Mouse (Mus musculus): ENCODE measurements around the gene Rps6kb2.
A peak's percentile ranks its signal among the peaks of the same experiment; 100 is the strongest.
"Not testable (repeated sequence)": the region's sequence is repeated elsewhere in the genome, so short reads cannot be mapped to it uniquely, and the experiment has no call there.

Gene Rps6kb2

DNA sequence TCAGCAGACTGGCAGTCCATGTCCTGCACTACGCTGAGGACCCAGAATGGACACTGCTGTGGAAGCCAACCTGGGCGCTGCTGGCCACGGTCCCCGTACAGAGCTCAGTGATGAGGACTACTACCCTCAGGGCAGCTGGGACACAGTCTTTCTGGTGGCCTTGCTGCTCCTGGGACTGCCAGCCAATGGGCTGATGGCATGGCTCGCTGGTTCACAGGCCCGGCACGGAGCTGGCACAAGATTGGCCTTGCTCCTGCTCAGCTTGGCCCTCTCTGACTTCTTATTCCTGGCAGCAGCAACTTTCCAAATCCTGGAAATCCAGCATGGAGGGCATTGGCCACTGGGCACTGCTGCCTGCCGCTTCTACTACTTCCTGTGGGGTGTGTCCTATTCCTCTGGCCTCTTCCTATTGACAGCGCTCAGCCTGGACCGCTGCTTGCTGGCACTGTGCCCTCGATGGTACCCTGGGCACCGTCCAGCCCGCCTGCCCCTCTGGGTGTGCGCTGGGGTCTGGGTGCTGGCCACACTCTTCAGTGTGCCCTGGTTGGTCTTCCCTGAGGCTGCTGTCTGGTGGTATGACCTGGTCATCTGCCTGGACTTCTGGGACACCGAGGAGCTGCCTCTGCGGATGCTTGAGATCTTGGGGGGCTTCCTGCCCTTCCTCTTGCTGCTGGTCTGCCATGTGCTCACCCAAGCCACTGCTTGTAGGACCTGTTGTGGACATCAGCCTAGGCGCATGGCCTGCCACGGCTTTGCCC, 20.6 kb downstream of the Rps6kb2 start:
- no peak for DNase-seq (ENCODE audit: low read depth, low spot score)

DNA sequence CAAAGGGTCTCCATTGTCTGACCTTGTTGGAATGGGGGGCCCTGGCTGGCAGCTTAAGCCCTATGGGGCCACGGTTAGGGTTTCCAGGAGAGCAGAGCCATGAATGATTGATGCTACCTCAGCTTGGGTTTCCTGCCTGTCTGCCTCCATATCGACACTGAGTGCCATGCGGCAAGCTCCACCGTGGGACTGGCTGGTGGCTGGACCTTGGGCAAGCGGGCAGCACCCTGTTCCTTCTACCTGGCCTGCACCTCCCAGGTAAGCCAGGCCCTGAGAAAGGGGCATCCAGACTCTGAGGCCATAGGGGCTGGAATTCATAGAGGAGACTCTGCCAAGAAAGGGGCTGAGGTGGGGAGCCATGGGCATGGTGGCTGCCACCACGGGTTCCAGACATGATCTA, 23.0 kb downstream of the Rps6kb2 start:
- DNase-seq (ENCODE audit: low read depth, low spot score), result no peak

DNA sequence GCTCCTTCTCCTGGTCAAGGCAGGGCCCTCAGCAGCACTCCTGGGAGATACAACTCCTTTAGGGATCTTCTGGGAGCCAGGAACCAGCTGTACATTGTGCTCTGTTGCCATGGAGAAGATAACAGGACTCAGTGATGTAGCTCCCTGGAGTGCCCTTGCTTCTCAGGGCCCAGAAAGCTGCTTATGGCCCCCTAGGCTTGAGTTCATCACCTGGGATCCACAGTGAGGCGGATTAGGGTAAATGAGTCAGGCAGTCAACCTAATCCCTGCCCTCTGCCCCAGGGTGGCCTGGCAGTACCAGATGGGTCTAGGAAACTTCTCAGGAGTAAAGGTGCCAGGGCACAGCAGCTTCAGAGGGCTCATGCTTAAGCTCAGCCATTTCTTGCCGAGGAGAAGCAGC, 23.7 kb downstream of the Rps6kb2 start, which contains the start of gene Gpr152:
Gene Gpr152 (plus strand): TSS at position 342 of the 400 bp plus-strand sequence.
- no peak for DNase-seq (ENCODE audit: low read depth, low spot score)

DNA sequence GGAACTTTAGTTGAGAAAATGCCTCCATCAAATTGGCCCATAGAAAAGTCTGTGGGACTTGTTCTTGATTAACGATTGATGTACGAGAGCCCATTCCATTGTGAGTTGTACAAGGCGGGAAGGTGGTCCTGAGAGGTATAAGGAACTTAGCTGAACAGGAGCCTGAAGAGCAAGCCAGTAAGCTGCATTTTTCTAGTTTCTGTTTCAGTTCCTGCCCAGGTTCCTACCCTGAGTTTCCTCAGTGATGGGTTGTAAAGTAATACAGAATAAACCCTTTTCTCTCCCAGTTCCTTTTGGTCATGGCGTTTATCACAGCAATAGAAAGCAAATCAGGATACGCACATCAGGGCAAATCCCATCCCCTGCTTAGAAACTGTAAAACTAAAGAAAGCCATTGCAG, 25.2 kb downstream of the Rps6kb2 start:
- no peak for DNase-seq (ENCODE audit: low read depth, low spot score)

DNA sequence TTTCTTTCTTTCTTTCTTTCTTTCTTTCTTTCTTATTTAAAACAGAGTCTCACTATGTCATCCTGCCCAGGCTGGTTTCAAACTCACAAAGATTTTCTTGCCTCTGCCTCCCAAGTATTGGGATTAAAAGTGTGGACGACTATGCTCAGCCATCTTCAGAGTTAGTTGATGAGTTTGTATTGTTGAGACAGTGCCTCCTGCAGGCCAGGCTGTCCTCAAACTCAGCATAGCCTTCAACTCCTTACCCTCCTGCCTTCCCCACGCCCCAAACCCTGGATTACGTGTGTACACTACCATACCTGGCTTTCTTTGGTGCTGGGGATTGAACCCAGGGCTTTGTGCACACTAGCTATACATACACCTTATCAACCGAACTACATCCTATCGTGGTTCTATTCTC, 26.7 kb downstream of the Rps6kb2 start:
- no peak for DNase-seq (ENCODE audit: low read depth, low spot score)

DNA sequence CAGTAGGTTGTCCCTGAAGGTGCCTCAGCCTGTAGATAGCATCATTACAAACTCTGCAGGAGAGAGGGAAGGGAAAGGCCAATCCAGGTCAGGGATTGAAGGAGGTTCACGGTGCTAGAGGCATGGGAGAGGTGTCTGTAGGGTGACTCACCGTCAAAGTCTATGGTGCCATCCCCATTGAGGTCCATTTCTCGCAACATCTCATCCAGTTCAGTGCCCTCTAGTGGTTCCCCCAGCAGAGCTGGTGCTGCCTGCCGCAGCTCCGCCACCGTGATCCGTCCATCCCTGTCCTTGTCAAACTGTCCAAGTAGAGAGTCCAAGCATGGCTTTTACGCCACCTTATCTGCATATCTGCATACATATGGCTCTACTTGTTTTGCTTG, 27.2 kb downstream of the Rps6kb2 start:
- not testable (repeated sequence) for DNase-seq (ENCODE audit: low read depth, low spot score)

DNA sequence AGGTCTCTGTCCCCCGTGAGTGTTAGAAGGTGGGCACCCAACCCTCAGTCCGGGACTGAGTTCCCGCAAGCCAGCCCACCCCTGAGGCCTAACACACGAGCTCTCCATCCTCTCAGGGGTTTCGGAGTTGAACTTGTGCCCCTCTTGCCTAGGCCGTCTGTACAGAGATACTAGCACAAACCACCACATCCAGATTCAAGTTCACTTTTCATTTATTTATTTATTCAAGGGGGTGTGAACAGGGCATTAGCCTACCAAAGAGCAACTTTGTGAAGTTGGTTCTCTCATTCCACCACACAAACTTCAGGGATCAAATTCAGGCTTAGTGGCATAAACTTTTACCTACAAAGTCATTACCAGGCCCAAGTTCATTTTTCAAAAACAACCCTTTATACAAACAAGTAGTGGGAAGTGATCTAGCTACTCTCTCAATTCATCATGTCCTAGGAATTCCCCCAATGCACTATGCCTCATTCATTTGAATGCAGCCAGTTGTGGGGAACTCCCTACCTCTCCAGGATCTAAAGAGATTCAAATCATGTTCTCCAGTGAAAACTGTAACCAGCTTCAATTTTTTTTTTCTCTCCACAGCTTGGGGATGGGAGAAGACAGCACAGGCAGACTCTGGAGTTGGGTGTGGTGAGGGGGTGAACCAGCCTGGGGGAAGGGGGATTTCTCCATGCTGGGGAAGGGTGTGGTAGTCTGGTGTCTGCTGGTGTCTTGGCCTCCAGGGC, 27.8 kb downstream of the Rps6kb2 start:
- DNase-seq (ENCODE audit: low read depth, low spot score), result not testable (repeated sequence)

DNA sequence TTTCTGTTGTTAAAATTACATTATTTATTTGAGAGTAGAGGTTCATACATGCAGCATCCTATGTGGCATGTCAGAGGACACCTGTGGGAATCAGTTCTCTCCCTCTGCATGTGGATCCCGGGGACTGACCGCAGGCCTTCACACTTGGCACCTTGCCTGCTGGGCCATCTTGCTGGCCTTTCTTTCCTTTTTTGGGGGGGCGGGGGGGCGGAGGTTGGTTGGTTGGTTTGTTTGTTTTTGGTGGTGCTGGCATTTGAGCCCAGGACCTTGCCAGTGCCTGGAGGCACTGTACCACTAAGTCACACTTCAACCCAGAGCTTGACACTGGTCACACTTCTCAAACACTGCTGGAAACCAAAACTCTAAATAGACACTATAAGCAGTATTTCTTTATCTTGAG, 28.8 kb downstream of the Rps6kb2 start:
- DNase-seq (ENCODE audit: low read depth, low spot score), result no peak

DNA sequence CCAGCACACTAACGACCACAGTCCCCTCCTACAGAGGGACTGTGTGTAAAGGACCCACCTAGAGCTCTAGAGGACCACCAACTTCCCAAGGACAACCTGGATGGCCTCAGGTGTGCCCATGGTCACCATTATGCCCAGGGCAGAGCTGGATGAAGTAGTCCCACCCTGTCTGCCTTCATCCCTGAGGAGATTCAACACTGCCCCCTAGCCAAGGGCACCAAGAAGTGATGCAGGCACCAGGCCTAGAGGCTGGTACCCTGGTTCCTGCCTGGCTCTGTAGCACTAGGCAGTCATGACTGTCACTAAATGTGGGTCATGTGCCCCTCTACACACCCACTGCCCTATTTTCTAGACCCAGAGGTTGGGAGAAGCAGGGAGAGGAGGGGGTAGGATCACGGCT, 31.4 kb downstream of the Rps6kb2 start:
- DNase-seq (ENCODE audit: low read depth, low spot score), result no peak

DNA sequence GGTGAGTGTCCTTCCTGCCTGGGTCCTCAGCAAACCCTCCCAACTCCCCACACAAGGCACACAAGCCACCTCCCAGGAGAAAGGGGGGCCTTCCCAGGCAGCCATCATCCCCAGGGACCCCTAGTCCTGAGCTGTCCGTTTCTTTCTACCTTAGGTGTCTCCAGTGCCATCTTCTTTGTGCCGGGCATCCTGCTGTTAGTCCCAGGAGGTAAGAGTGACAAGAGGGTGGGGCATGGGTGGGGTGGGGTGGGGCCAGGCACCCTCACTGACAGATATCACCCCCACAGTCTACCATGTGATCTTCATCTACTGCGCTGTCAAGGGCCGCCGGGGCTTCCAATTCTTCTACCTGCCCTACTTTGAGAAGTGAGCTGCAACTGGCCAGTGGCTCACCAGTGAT, 32.1 kb downstream of the Rps6kb2 start:
- DNase-seq (ENCODE audit: low read depth, low spot score), result no peak

DNA sequence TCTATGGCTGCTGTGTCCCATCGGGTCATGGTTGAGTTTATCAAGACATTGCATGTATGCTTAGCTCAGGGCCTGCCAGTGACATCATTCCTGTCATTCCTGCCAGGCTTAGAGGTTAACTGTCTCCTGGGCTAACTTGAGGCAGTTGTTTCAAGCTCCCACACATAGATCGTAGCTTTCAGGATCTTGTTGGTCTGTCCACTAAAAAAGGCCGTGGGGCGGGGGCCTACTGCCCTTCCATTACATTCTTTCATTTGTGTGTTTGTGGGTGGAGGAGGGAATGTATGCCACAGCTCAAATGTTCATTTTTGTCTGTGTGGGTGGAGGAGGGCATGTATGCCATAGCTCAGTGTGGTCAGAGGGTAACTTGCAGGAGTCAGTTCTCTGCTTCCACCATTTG, 33.0 kb downstream of the Rps6kb2 start:
- DNase-seq (ENCODE audit: low read depth, low spot score), result no peak

DNA sequence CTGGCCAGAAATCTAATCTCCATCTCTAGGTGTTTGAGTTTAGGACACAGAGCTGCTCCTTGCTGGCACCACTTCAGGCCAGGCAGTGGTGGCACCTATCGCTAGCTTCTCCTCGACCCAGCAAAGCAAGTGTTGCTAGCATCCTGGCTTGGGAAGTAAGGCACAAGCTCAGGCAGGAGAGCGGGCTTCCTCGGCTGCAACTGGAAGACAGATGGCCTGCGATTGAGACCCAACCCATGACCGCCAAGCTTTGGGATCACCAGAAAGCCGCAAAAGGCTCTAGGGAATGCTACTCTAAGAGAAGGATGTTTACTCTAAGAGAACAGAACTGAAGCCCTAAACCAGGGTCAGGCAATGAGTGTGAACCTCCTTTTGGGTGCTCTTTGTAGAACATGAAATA, 33.7 kb downstream of the Rps6kb2 start:
- no peak for DNase-seq (ENCODE audit: low read depth, low spot score)

DNA sequence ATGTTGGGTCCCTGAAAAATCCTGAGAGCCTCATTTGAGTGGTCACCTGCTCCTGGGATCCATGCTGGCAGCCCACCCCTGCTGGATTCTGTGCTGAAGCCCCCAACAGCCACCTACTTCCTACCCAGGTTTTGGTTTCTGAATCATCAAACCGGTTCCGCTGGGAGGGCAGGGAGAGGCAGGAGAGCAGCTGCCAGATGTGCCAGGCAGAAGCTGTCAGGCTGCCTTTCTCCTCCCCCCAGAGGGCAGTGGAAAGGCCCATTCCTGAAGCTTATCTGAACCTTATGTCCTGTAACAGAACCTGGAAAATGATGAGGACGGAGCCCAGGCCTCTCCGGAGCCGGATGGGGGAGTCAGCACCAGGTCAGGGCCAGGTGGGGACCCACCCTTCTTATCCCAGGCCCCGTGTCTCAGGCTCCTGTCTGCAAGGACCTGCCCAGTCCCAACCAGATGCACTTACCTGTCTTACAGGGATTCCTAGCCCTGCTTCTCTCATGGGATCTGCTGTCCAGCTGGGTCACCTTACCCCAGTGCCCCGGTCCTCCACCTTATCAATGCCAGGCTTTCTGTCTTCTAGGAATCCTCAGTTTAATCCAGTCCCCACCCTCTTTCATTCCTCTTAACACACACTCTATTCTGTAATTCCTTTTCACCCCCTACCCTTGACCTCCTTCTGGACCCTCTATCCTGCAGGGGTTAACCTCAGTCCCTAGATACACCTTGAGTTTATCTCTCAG, 36.2 kb downstream of the Rps6kb2 start:
- DNase-seq (ENCODE audit: low read depth, low spot score), result no peak

DNA sequence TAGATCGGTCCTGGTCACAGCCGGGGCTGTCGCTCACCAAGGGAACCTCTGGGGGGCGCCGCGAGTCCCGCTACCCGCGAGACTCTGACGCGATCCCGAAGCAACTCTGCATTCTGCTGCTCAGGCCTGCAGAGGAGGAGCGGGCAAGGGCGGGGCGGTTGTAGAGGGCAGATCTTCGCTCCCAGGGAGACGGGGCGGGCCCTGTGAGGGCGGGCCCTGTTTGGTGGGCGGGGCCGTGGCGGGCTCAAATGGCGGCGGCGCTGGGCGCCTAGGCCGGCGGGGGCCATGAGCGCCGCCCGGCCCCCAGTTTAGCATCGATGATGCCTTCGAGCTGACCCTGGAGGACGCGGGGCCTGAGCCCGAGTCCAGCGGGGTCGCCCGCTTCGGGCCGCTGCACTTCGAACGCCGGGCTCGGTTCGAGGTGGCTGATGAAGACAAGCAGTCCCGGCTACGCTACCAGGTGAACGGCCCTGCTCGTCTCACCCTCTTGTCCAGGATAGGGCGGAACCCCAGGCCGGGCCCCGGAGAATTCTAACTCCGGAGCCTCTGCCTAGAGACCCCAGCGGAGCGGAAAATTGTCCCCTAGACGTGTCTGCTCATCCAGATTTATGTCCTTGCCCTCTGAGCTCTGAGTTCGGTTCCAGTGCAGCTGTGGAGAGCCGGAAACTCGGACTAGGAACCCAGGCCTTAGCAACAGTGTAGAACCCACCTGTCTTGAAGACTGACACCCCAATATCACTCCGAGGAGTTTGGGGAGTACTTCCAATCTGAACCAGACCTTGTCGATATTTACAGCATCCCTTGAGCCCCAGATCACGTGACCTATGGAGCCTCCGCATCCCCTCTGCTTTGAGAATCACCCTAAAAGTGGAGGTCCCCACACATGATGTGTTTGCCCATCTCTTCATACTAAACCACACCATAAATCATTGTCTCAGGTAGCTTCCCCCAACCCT, 37.1 kb downstream of the Rps6kb2 start, which contains the start of gene Aip:
Gene Aip (minus strand): TSS at position 118 of the 956 bp plus-strand sequence.
- DNase-seq (ENCODE audit: low read depth, low spot score), result peak; percentile 97

DNA sequence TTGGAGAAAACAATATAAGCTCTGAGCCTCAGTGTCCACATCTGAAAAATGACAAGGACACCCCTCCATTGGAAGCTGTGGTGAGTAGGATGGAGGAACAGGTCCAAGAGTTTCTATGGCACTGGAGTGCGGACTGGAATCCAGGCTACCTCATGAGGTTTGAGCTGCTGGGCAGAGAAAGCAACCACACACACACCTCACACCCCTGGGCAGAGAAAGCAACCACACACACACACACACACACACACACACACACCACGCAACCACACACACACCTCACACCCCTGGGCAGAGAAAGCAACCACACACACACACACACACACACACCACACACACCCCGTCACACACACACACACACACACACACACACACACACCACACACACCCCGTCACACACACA, 37.9 kb downstream of the Rps6kb2 start:
- not testable (repeated sequence) for DNase-seq (ENCODE audit: low read depth, low spot score)

DNA sequence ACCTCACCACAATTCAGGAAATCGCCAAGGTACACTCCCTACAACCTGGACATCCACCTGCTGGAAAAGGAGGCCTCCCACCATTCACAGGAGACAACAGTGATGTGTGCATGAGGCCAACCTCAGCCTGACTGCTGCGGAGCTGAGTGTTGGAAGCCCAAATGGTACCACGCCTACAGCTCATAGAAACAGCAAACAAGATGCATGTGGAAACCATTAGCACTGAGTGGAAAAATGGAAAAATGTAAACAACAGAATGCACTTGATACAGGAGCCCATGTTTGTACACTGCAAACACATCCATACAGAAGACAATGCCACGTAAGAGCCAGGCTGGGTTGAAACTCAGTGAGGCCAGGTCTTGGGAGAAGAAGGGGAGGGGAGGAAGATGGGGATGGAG, 38.7 kb downstream of the Rps6kb2 start:
- DNase-seq (ENCODE audit: low read depth, low spot score), result no peak

DNA sequence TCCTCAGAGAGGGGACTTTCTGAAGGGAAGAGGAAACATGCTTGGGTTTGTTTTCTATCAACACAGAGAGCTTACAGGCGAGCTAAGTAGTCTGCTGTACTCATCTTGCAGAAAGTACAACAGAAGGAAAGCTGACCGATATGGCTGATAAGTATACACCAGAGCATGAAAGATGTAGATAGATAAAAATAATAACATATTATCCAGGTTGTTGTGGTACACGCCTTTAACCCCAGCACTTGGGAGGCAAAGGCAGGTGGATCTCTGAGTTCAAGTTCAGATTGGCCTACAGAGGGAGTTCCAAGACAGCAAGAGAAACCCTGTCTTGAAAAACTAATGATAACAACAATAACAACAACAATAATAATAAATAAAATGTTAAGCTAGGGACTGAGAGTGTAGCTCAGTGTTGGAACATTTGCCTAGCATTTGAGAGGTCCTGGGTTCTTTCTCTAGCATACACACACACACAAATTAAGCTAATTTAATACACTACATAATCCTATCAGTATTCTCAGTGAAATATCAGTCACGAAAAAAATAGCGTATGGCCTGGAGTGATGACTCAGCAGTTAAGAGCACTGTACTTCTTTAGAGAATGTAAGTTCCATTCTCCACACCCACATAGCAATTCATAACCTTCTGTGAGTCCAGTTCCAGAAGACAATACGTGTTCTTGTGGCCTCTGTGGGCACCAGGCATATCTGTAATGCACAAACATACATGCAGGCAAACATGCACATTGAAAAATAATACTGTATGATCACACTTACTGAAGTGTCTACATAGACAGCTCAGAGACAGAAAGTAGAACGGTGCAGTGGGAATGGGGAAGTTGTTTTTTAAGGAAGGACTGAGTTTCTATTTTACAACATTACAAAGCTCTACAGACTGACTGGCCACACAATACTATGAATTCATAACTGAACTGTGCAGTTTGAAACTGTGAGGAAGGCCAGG, 40.5 kb downstream of the Rps6kb2 start:
- no peak for DNase-seq (ENCODE audit: low read depth, low spot score)

DNA sequence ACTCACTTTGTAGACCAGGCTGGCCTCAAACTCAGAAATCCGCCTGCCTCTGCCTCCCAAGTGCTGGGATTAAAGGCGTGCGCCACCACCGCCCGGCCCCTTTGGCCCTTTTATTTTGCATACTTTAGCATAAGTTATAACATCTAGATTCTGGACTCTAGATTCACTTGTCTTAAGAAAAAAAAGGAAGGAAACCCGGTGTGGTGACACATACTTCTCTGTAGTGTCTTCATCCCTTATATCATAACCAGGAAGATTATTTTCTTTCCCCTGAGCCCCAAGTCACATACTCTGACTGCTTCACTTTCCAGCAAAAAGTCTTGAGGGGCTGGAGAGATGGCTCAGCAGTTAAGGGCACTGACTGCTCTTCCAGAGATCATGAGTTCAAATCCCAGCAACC, 41.3 kb downstream of the Rps6kb2 start:
- not testable (repeated sequence) for DNase-seq (ENCODE audit: low read depth, low spot score)

DNA sequence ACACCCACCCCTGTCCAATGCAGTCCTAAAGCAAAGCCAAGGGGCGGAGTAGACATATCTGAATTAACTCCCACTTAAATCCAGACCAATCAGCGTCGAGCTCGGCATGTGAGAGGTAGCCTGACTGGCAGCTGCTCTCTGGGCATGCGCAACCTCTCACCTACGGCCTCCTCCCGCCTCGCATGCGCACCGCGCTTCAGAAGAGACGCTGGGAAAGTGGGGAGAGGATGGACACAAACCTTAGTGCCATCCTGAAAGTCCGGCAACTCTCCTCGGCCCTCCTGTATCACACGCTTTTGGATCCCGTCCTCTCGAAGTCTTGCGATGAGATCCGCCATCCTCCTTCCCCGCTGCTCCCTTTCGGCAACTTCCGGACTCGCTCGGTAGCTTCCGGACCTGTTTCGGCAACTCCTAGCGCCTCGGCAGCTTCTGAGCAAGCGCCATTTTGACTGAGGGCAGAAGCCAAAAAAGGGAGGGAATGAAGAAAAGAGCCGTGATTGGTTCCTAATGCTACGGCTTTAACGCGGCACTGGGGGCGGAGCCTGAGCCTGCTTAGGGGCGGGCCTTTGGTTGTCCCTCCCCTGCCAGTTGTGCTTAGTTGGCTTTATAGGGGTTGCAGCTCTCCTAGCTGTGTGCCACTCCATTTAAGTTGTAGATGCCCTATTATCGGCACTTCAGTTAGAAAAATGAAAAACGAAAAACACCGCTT, 41.9 kb downstream of the Rps6kb2 start:
- DNase-seq (ENCODE audit: low read depth, low spot score), result peak; percentile 98

Data from forelimb bud, embryonic 11.5 days (tissue).